Mouse (Mus musculus): ENCODE measurements around the gene Smyd3. TPM values are rescaled to one million over a fixed set of nuclear protein-coding genes. Genes with fewer than 3 reads are reported as not detected.

Smyd3 gene
- total and polyA plus RNA-seq, 3 experiments: 3.5 to 19.4 (median 17.1) TPM

GRCm38 (mm10) chr1:179025169-179025568 lies 492.7 kb downstream of the Smyd3 start:
- DNase-seq (ENCODE audit: low spot score): no peak
- TF ChIP-seq GATA1 (IDR thresholded peaks at IDR 0.05; ENCODE audit: borderline replicate concordance, low read length): no peak
- no peak for TF ChIP-seq TAL1 (conservative IDR thresholded peaks at IDR 0.05; ENCODE audit: low read depth, low read length)
- TF ChIP-seq POLR2AphosphoS5 (IDR thresholded peaks at IDR 0.05; ENCODE audit: insufficient replicate concordance, low read depth, low read length): no peak
- TF ChIP-seq GATA2 (IDR thresholded peaks at IDR 0.05; ENCODE audit: borderline replicate concordance, low read depth, low read length): no peak
- no peak for TF ChIP-seq CTCF (IDR thresholded peaks at IDR 0.05; ENCODE audit: low read depth, low read length)
- H3K4me3 ChIP-seq (ENCODE audit: low read depth, low read length): no peak overlapping the region
- no peak for ATAC-seq (ENCODE audit: extremely low read depth, insufficient number of reproducible peaks, low FRiP score, poor library complexity, severe bottlenecking)
- no peaks in the 10 kb centered on the region for H3K27me3 ChIP-seq (ENCODE audit: insufficient read depth, low read length)
- H3K36me3 ChIP-seq (replicated peaks): no peaks in the 10 kb centered on the region
- no peaks in the 10 kb centered on the region for H3K4me1 ChIP-seq (ENCODE audit: insufficient read depth, low read depth, low read length)
- H3K9me3 ChIP-seq (replicated peaks): no peaks in the 10 kb centered on the region

- H3K9me3 ChIP-seq (replicated peaks): no peaks in the 10 kb centered on the region
- no peak for TF ChIP-seq GATA1 (IDR thresholded peaks at IDR 0.05; ENCODE audit: borderline replicate concordance, low read length)
- no peak for TF ChIP-seq CTCF (IDR thresholded peaks at IDR 0.05; ENCODE audit: low read depth, low read length)
- no peak for TF ChIP-seq POLR2AphosphoS5 (IDR thresholded peaks at IDR 0.05; ENCODE audit: insufficient replicate concordance, low read depth, low read length)
- no peak for TF ChIP-seq GATA2 (IDR thresholded peaks at IDR 0.05; ENCODE audit: borderline replicate concordance, low read depth, low read length)
- no peak for TF ChIP-seq TAL1 (conservative IDR thresholded peaks at IDR 0.05; ENCODE audit: low read depth, low read length)
- no peaks in the 10 kb centered on the region for H3K36me3 ChIP-seq (replicated peaks)
- DNase-seq (ENCODE audit: low spot score) (no peak), ATAC-seq (ENCODE audit: extremely low read depth, insufficient number of reproducible peaks, low FRiP score, poor library complexity, severe bottlenecking) (no peak)
- no peaks in the 10 kb centered on the region for H3K4me1 ChIP-seq (ENCODE audit: insufficient read depth, low read depth, low read length)
- no peaks in the 10 kb centered on the region for H3K27me3 ChIP-seq (ENCODE audit: insufficient read depth, low read length)
- H3K4me3 ChIP-seq (ENCODE audit: low read depth, low read length): no peak overlapping the region
Observed at GRCm38 (mm10) chr1:179023486-179023885, 494.4 kb downstream of the Smyd3 start.

GRCm38 (mm10) chr1:179017428-179017827 lies 500.4 kb downstream of the Smyd3 start:
- H3K9me3 ChIP-seq (replicated peaks): no peaks in the 10 kb centered on the region
- H3K27me3 ChIP-seq (ENCODE audit: insufficient read depth, low read length): no peaks in the 10 kb centered on the region
- ATAC-seq (ENCODE audit: extremely low read depth, insufficient number of reproducible peaks, low FRiP score, poor library complexity, severe bottlenecking) (no peak), DNase-seq (ENCODE audit: low spot score) (no peak)
- no peaks in the 10 kb centered on the region for H3K36me3 ChIP-seq (replicated peaks)
- no peaks in the 10 kb centered on the region for H3K4me1 ChIP-seq (ENCODE audit: insufficient read depth, low read depth, low read length)
- no peak overlapping the region for H3K4me3 ChIP-seq (ENCODE audit: low read depth, low read length)
- no peak for TF ChIP-seq GATA2 (IDR thresholded peaks at IDR 0.05; ENCODE audit: borderline replicate concordance, low read depth, low read length)
- TF ChIP-seq CTCF (IDR thresholded peaks at IDR 0.05; ENCODE audit: low read depth, low read length): no peak
- TF ChIP-seq POLR2AphosphoS5 (IDR thresholded peaks at IDR 0.05; ENCODE audit: insufficient replicate concordance, low read depth, low read length): no peak
- no peak for TF ChIP-seq GATA1 (IDR thresholded peaks at IDR 0.05; ENCODE audit: borderline replicate concordance, low read length)
- no peak for TF ChIP-seq TAL1 (conservative IDR thresholded peaks at IDR 0.05; ENCODE audit: low read depth, low read length)

- H3K4me3 ChIP-seq (ENCODE audit: low read depth, low read length): no peak overlapping the region
- no peaks in the 10 kb centered on the region for H3K4me1 ChIP-seq (ENCODE audit: insufficient read depth, low read depth, low read length)
- TF ChIP-seq POLR2AphosphoS5 (IDR thresholded peaks at IDR 0.05; ENCODE audit: insufficient replicate concordance, low read depth, low read length): no peak
- TF ChIP-seq CTCF (IDR thresholded peaks at IDR 0.05; ENCODE audit: low read depth, low read length): no peak
- no peak for TF ChIP-seq GATA2 (IDR thresholded peaks at IDR 0.05; ENCODE audit: borderline replicate concordance, low read depth, low read length)
- TF ChIP-seq GATA1 (IDR thresholded peaks at IDR 0.05; ENCODE audit: borderline replicate concordance, low read length): no peak
- no peak for TF ChIP-seq TAL1 (conservative IDR thresholded peaks at IDR 0.05; ENCODE audit: low read depth, low read length)
- ATAC-seq (ENCODE audit: extremely low read depth, insufficient number of reproducible peaks, low FRiP score, poor library complexity, severe bottlenecking) (no peak), DNase-seq (ENCODE audit: low spot score) (no peak)
- no peaks in the 10 kb centered on the region for H3K27me3 ChIP-seq (ENCODE audit: insufficient read depth, low read length)
- H3K36me3 ChIP-seq (replicated peaks): no peaks in the 10 kb centered on the region
- H3K9me3 ChIP-seq (replicated peaks): no peaks in the 10 kb centered on the region
Observed at GRCm38 (mm10) chr1:179013021-179013420, 504.8 kb downstream of the Smyd3 start.

- H3K4me1 ChIP-seq (ENCODE audit: insufficient read depth, low read depth, low read length): no peaks in the 10 kb centered on the region
- no peaks in the 10 kb centered on the region for H3K36me3 ChIP-seq (replicated peaks)
- no peak for DNase-seq (ENCODE audit: low spot score)
- H3K4me3 ChIP-seq (ENCODE audit: low read depth, low read length): no peak overlapping the region
- ATAC-seq (ENCODE audit: extremely low read depth, insufficient number of reproducible peaks, low FRiP score, poor library complexity, severe bottlenecking): no peak
- TF ChIP-seq POLR2AphosphoS5 (IDR thresholded peaks at IDR 0.05; ENCODE audit: insufficient replicate concordance, low read depth, low read length) (no peak), GATA1 (IDR thresholded peaks at IDR 0.05; ENCODE audit: borderline replicate concordance, low read length) (no peak), TAL1 (conservative IDR thresholded peaks at IDR 0.05; ENCODE audit: low read depth, low read length) (no peak), GATA2 (IDR thresholded peaks at IDR 0.05; ENCODE audit: borderline replicate concordance, low read depth, low read length) (no peak), CTCF (IDR thresholded peaks at IDR 0.05; ENCODE audit: low read depth, low read length) (no peak)
- no peaks in the 10 kb centered on the region for H3K9me3 ChIP-seq (replicated peaks)
- H3K27me3 ChIP-seq (ENCODE audit: insufficient read depth, low read length): no peaks in the 10 kb centered on the region
Observed at GRCm38 (mm10) chr1:179012273-179012672, 505.6 kb downstream of the Smyd3 start.

GRCm38 (mm10) chr1:179010756-179011155 lies 507.1 kb downstream of the Smyd3 start:
- H3K4me3 ChIP-seq (ENCODE audit: low read depth, low read length): no peak overlapping the region

More at GRCm38 (mm10) chr1:179010756-179011155, 507.1 kb downstream of the Smyd3 start:
- Histone ChIP-seq H3K36me3 (replicated peaks) (no peaks in the 10 kb centered on the region), H3K27me3 (ENCODE audit: insufficient read depth, low read length) (no peaks in the 10 kb centered on the region), H3K4me1 (ENCODE audit: insufficient read depth, low read depth, low read length) (no peaks in the 10 kb centered on the region), H3K9me3 (replicated peaks) (no peaks in the 10 kb centered on the region)
- TF ChIP-seq CTCF (IDR thresholded peaks at IDR 0.05; ENCODE audit: low read depth, low read length) (no peak), GATA2 (IDR thresholded peaks at IDR 0.05; ENCODE audit: borderline replicate concordance, low read depth, low read length) (no peak), TAL1 (conservative IDR thresholded peaks at IDR 0.05; ENCODE audit: low read depth, low read length) (no peak), GATA1 (IDR thresholded peaks at IDR 0.05; ENCODE audit: borderline replicate concordance, low read length) (no peak), POLR2AphosphoS5 (IDR thresholded peaks at IDR 0.05; ENCODE audit: insufficient replicate concordance, low read depth, low read length) (no peak)
- DNase-seq (ENCODE audit: low spot score): no peak
- ATAC-seq (ENCODE audit: extremely low read depth, insufficient number of reproducible peaks, low FRiP score, poor library complexity, severe bottlenecking): no peak

Measured in G1E (cell line).